8 mouse cellular contexts compared by ENCODE assay signal in the genomic region with DNA sequence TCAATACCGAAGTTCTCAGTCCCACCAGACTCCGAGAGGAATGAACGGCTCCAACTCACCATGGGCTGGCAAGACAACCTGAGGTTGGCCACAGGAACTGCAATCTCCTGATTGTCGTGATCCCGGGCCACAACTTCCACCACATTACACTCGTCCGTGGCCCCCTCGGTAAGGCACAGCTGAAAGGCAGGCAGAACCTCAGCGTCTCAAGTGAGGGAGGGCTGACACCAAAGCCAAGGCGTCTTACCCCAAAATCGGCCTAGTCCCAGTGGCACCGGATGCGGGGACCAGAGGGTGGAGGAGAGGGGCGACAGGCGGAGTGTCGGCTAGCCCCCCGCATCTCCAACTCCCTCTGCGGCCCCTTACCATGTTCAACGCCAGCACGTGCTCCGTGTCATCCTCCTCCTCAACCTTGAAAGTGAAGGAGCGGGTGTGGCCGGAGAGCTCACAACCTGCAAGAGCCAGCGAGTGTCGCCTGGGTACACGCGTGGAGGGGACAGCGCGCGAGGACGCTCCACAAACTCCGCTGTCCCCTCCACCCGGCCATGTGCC. TPM values are rescaled to one million over a fixed set of nuclear protein-coding genes. Genes with fewer than 3 reads are reported as not detected.
A peak's percentile ranks its signal among the peaks of the same experiment; 100 is the strongest.
DNase-seq lines count a peak whose midpoint lies in the region; ATAC-seq and TF ChIP-seq lines count a peak whose summit lies in the region.
"Had no signal": no experiment of that assay in that cellular context is flagged by ENCODE, and none has a peak within 500 bp of the region (broad histone marks: within the 10 kb centered on the region; RNA-seq: fewer than 3 reads in every experiment).

No protein-coding gene starts in this region.

- 1% methylated on average over 33 of the region's 33 CpGs for WGBS in lung, adult 2 months
- WGBS in forebrain, embryonic 14.5 days, result 2% methylated on average over 33 of the region's 33 CpGs
- under 1% methylated on average over 33 of the region's 33 CpGs for WGBS in limb, embryonic 14.5 days
- WGBS in neural tube, embryonic 14.5 days, result 2% methylated on average over 32 of the region's 33 CpGs

- no peak overlapping the region for H3K27ac ChIP-seq in forebrain, embryonic 14.5 days (ENCODE audit: low read depth, low read length)
- no peak overlapping the region for H3K27ac ChIP-seq in limb, embryonic 14.5 days (replicated peaks; ENCODE audit: low read depth, low read length)
- no peak overlapping the region for H3K27ac ChIP-seq in neural tube, embryonic 14.5 days (ENCODE audit: low read depth, low read length)

- TF ChIP-seq CTCF in lung, adult 2 months (IDR thresholded peaks at IDR 0.05; ENCODE audit: insufficient read depth, low read length), result no peak

- H3K9ac ChIP-seq in forebrain, embryonic 14.5 days (ENCODE audit: low read length), result peak overlapping the region; percentile 84
- peak overlapping the region; percentile 78 for H3K9ac ChIP-seq in limb, embryonic 14.5 days (ENCODE audit: low read depth, low read length, severe bottlenecking)
- H3K9ac ChIP-seq in neural tube, embryonic 14.5 days (replicated peaks; ENCODE audit: low read depth, low read length), result peak overlapping the region; percentile 72

- H3K4me2 ChIP-seq in forebrain, embryonic 14.5 days (ENCODE audit: low read length), result peak overlapping the region; percentile 94
- peak overlapping the region; percentile 90 for H3K4me2 ChIP-seq in limb, embryonic 14.5 days (replicated peaks; ENCODE audit: low read depth, low read length, severe bottlenecking)
- peak overlapping the region; percentile 97 for H3K4me2 ChIP-seq in neural tube, embryonic 14.5 days (ENCODE audit: low read depth, low read length)

- no peak for DNase-seq in lung, adult 2 months
- no peak for DNase-seq in lung, postnatal 14 days
- DNase-seq in R1 (ENCODE audit: low read depth, low spot score), result peak; percentile 43
- DNase-seq in forebrain, embryonic 14.5 days (ENCODE audit: low spot score), result no peak
- no peak for DNase-seq in limb, embryonic 14.5 days (ENCODE audit: low spot score)
- DNase-seq in layer of hippocampus, postnatal 36 days, result no peak

- no peak for TF ChIP-seq POLR2A in lung, adult 2 months (IDR thresholded peaks at IDR 0.05; ENCODE audit: borderline replicate concordance, extremely low read depth, low read depth, low read length)
- TF ChIP-seq POLR2A in limb, embryonic 14.5 days (IDR thresholded peaks at IDR 0.05; ENCODE audit: borderline replicate concordance, extremely low read depth, insufficient read depth, insufficient read length), result no peak

- H3K4me1 ChIP-seq in lung, adult 2 months (ENCODE audit: control insufficient read depth, insufficient read depth, low read length), result peaks cover 14% of the 10 kb centered on the region
- H3K4me1 ChIP-seq in forebrain, embryonic 14.5 days (ENCODE audit: control insufficient read depth, insufficient read depth, low read length), result peaks cover 6% of the 10 kb centered on the region; the same call in 1 of the 2 replicates
- H3K4me1 ChIP-seq in limb, embryonic 14.5 days (ENCODE audit: control insufficient read depth, insufficient read depth, low read length), result peaks cover 12% of the 10 kb centered on the region
- peaks cover 9% of the 10 kb centered on the region for H3K4me1 ChIP-seq in neural tube, embryonic 14.5 days (ENCODE audit: control insufficient read depth, insufficient read depth, low read length)

- peak; percentile 11 for ATAC-seq in forebrain, embryonic 14.5 days
- peak; percentile 5; the same call in 1 of the 2 replicates for ATAC-seq in limb, embryonic 14.5 days (ENCODE audit: low FRiP score, low read depth)
- peak; percentile 16; the same call in 1 of the 2 replicates for ATAC-seq in neural tube, embryonic 14.5 days (ENCODE audit: low read depth)

- H3K9me3 ChIP-seq in forebrain, embryonic 14.5 days (replicated peaks; ENCODE audit: control insufficient read depth, low read length), result no peaks in the 10 kb centered on the region
- no peaks in the 10 kb centered on the region for H3K9me3 ChIP-seq in limb, embryonic 14.5 days (ENCODE audit: control insufficient read depth, low read length)
- H3K9me3 ChIP-seq in neural tube, embryonic 14.5 days (ENCODE audit: control insufficient read depth, low read length), result no peaks in the 10 kb centered on the region

- H3K27me3 ChIP-seq in forebrain, embryonic 14.5 days (replicated peaks; ENCODE audit: control insufficient read depth, insufficient read depth, low read length), result peaks cover 23% of the 10 kb centered on the region
- peaks cover 30% of the 10 kb centered on the region for H3K27me3 ChIP-seq in limb, embryonic 14.5 days (ENCODE audit: control insufficient read depth, insufficient read depth, low read length)
- H3K27me3 ChIP-seq in neural tube, embryonic 14.5 days (ENCODE audit: control insufficient read depth, insufficient read depth, low read length), result peaks cover 27% of the 10 kb centered on the region

- H3K4me3 ChIP-seq in lung, adult 2 months (replicated peaks; ENCODE audit: extremely low read depth, low read depth, low read length), result peak overlapping the region; percentile 73
- peak overlapping the region; percentile 76 for H3K4me3 ChIP-seq in forebrain, embryonic 14.5 days (ENCODE audit: low read depth, low read length)
- H3K4me3 ChIP-seq in limb, embryonic 14.5 days (replicated peaks; ENCODE audit: low read length), result peak overlapping the region; percentile 75
- H3K4me3 ChIP-seq in neural tube, embryonic 14.5 days (ENCODE audit: low read depth, low read length), result peak overlapping the region; percentile 81

- H3K36me3 ChIP-seq in forebrain, embryonic 14.5 days (ENCODE audit: control insufficient read depth, insufficient read depth, low read length), result peaks cover 24% of the 10 kb centered on the region
- H3K36me3 ChIP-seq in limb, embryonic 14.5 days (ENCODE audit: control insufficient read depth, insufficient read depth, low read length), result peaks cover 29% of the 10 kb centered on the region
- peaks cover 11% of the 10 kb centered on the region for H3K36me3 ChIP-seq in neural tube, embryonic 14.5 days (ENCODE audit: control insufficient read depth, insufficient read depth, low read length)

RNA-seq across cellular contexts. Expression of a gene that starts 0.6 kb away (rescaled TPM):
- polyA plus RNA-seq in lung, adult 2 months (2012; rRNA removed), result 39.0 and 41.3 TPM in 2 replicates
- polyA plus RNA-seq in forebrain, embryonic 14.5 days (2014; fragmentation: Nextera tagmentation; extraction: Ambion mirVana), result 11.7 and 12.7 TPM in 2 replicates
- polyA plus RNA-seq in limb, embryonic 14.5 days (2012; rRNA removed), result 130 and 162 TPM in 2 replicates
- 20.2 and 21.7 TPM in 2 replicates for polyA plus RNA-seq in limb, embryonic 14.5 days (2014; fragmentation: Nextera tagmentation; extraction: Ambion mirVana)
- 5.9 and 6.1 TPM in 2 replicates for polyA plus RNA-seq in neural tube, embryonic 14.5 days (2014; fragmentation: Nextera tagmentation; extraction: Ambion mirVana)
- total RNA-seq in layer of hippocampus, postnatal 36 days (2021), result 10 to 100 TPM in 1 of 2 experiments, 1 to 10 TPM in 1; 9.6 to 10.4 TPM

RNA-seq across cellular contexts. Expression of a gene that starts 6.1 kb away (rescaled TPM):
- not detected in 2 replicates for polyA plus RNA-seq in lung, adult 2 months (2012; rRNA removed)
- 0.88 and 2.4 TPM in 2 replicates for polyA plus RNA-seq in forebrain, embryonic 14.5 days (2014; fragmentation: Nextera tagmentation; extraction: Ambion mirVana)
- 1.1 and 1.5 TPM in 2 replicates for polyA plus RNA-seq in limb, embryonic 14.5 days (2012; rRNA removed)
- 0.29 and 0.46 TPM in 2 replicates for polyA plus RNA-seq in limb, embryonic 14.5 days (2014; fragmentation: Nextera tagmentation; extraction: Ambion mirVana)
- 0.35 TPM in 1 of 2 replicates, not detected in the other for polyA plus RNA-seq in neural tube, embryonic 14.5 days (2014; fragmentation: Nextera tagmentation; extraction: Ambion mirVana)
- total RNA-seq in layer of hippocampus, postnatal 36 days (2021), result not detected
- total RNA-seq: hematopoietic stem cell, adult 5-6 weeks had no signal

RNA-seq across cellular contexts. Expression of a gene that starts 34.9 kb away (rescaled TPM):
- polyA plus RNA-seq in lung, adult 2 months (2012; rRNA removed), result 18.5 and 35.6 TPM in 2 replicates
- polyA plus RNA-seq in forebrain, embryonic 14.5 days (2014; fragmentation: Nextera tagmentation; extraction: Ambion mirVana), result 70.2 and 77.0 TPM in 2 replicates
- polyA plus RNA-seq in limb, embryonic 14.5 days (2012; rRNA removed), result 79.8 and 85.3 TPM in 2 replicates
- 59.0 and 66.9 TPM in 2 replicates for polyA plus RNA-seq in limb, embryonic 14.5 days (2014; fragmentation: Nextera tagmentation; extraction: Ambion mirVana)
- polyA plus RNA-seq in neural tube, embryonic 14.5 days (2014; fragmentation: Nextera tagmentation; extraction: Ambion mirVana), result 106 and 108 TPM in 2 replicates
- total RNA-seq in layer of hippocampus, postnatal 36 days (2021), result 100 to 1,000 TPM; 163 to 171 TPM
